Mouse (Mus musculus): ENCODE measurements at regions not wholly inside any gene's neighbourhood (a gene's known extent, or its start where the extent isn't known, plus 50 kb on each side); places are given as distances from the start of the nearest gene placed in this dataset.
A peak's percentile ranks its signal among the peaks of the same experiment; 100 is the strongest.

DNA sequence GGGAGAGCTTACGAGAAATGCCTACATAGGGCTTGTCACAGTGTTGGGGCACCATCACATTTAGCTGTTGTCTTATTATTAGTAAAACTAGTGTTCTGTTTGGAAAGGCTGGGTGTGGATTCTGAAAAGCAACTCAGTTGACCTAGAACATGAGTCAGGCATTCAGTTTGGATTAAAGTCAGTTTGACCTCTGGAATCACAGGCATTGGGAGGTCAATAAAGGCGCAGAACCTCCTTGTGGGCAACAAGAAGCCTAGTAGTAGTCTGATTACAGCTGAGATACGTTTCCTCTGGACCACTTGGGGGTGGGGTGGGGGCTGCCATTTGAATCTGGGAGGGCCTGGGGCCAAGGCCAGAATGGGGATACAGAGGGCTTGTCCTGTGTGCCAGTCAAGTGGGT lies 52.1 kb upstream of the Map3k1 start:
- no peak overlapping the region for H3K4me2 ChIP-seq
- no peak overlapping the region for H3K9ac ChIP-seq
- H3K36me3 ChIP-seq, result no peaks in the 10 kb centered on the region
- ATAC-seq (ENCODE audit: low read depth) (no peak), DNase-seq (no peak)
- no peak overlapping the region for H3K27ac ChIP-seq
- no peak overlapping the region for H3K4me3 ChIP-seq (replicated peaks)
- 77% methylated on average over 3 of the region's 3 CpGs for WGBS (ENCODE audit: insufficient replicate concordance)
- H3K27me3 ChIP-seq, result no peaks in the 10 kb centered on the region
- peaks cover 3% of the 10 kb centered on the region; the same call in 1 of the 2 replicates for H3K9me3 ChIP-seq (replicated peaks)
- 0 out of 2 replicates have a peak, but pooled peaks cover 3% of the 10 kb centered on the region for H3K4me1 ChIP-seq (replicated peaks)

DNA sequence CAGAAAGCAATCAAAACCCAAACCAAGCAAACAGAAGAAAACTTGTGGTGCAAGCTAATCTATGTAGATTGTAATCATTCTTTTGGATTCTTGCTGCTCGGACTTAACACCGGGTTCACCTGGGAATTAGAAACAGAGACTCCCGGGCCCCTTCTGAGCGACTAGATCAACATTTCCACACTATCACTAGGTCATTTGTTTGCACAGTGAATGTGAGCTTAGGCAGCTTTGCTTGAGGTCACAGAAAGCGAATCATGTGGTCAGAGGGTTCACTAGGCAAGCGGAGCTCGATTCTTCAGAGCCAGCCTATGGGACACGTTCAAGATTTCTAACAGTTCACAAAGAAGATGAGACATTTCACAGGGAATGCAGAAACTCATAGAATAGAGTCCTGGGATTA lies 53.5 kb upstream of the Map3k1 start:
- no peak for DNase-seq
- Histone ChIP-seq H3K36me3 (no peaks in the 10 kb centered on the region), H3K4me3 (replicated peaks) (no peak overlapping the region), H3K4me2 (no peak overlapping the region), H3K27ac (no peak overlapping the region), H3K9ac (no peak overlapping the region), H3K27me3 (no peaks in the 10 kb centered on the region), H3K4me1 (replicated peaks) (peaks cover 2% of the 10 kb centered on the region; the same call in 1 of the 2 replicates), H3K9me3 (replicated peaks) (peaks cover 3% of the 10 kb centered on the region; the same call in 1 of the 2 replicates)
- ATAC-seq (ENCODE audit: low read depth), result peak; percentile 62
- 73% methylated on average over 8 of the region's 8 CpGs for WGBS (ENCODE audit: insufficient replicate concordance)

DNA sequence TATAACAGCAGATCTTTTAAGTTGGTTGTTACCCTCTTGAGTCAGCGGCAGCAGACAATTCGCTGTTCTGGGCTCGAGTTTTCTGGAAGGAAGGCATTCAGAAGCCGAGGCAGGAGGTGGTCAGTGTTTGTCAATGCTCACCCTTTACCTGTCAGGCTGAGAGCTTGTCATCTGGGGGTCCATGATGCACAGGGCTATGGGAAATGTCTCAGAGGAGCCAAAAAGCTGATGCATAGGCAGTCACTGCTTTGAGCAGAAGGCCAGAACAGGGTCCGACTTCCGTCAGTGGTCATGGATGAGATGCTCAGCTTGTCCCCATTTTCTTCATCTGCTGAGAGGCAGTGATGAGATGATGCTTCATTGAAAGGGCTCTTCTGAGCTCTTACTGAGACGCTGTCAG lies 57.2 kb upstream of the Map3k1 start:
- Histone ChIP-seq H3K4me3 (replicated peaks) (no peak overlapping the region), H3K4me2 (no peak overlapping the region), H3K9ac (no peak overlapping the region), H3K4me1 (replicated peaks) (peaks cover 35% of the 10 kb centered on the region), H3K27ac (no peak overlapping the region), H3K9me3 (replicated peaks) (no peaks in the 10 kb centered on the region), H3K36me3 (no peaks in the 10 kb centered on the region), H3K27me3 (peaks cover 7% of the 10 kb centered on the region)
- 89% methylated on average over 7 of the region's 7 CpGs for WGBS (ENCODE audit: insufficient replicate concordance)
- DNase-seq (no peak), ATAC-seq (ENCODE audit: low read depth) (no peak)

DNA sequence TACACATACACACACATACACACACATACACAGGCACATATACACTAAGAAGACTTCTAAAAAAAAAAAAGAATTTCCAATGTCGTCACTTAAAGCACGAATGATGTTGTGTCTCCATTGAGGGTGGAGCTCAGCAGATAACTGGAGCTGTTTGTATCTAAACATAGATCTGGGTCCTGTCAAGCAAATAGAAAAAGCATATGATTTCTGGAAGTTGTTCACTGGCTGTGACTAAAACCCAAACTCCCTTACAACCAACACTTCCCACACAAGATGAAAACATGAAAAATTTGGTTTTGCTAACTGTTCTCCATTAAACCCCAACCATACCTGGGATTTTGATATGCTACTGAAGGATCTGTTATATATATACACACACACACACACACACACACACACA lies 58.5 kb upstream of the Map3k1 start:
- H3K4me2 ChIP-seq, result no peak overlapping the region
- peaks cover 39% of the 10 kb centered on the region for H3K4me1 ChIP-seq (replicated peaks)
- H3K36me3 ChIP-seq, result no peaks in the 10 kb centered on the region
- H3K4me3 ChIP-seq (replicated peaks), result no peak overlapping the region
- H3K27ac ChIP-seq, result no peak overlapping the region
- 76% methylated on average over 2 of the region's 2 CpGs for WGBS (ENCODE audit: insufficient replicate concordance)
- DNase-seq (no peak), ATAC-seq (ENCODE audit: low read depth) (no peak)
- H3K27me3 ChIP-seq, result peaks cover 17% of the 10 kb centered on the region
- no peaks in the 10 kb centered on the region for H3K9me3 ChIP-seq (replicated peaks)
- 0 out of 2 replicates have a peak overlapping the region, but pooled peaks have one; percentile 53 for H3K9ac ChIP-seq

DNA sequence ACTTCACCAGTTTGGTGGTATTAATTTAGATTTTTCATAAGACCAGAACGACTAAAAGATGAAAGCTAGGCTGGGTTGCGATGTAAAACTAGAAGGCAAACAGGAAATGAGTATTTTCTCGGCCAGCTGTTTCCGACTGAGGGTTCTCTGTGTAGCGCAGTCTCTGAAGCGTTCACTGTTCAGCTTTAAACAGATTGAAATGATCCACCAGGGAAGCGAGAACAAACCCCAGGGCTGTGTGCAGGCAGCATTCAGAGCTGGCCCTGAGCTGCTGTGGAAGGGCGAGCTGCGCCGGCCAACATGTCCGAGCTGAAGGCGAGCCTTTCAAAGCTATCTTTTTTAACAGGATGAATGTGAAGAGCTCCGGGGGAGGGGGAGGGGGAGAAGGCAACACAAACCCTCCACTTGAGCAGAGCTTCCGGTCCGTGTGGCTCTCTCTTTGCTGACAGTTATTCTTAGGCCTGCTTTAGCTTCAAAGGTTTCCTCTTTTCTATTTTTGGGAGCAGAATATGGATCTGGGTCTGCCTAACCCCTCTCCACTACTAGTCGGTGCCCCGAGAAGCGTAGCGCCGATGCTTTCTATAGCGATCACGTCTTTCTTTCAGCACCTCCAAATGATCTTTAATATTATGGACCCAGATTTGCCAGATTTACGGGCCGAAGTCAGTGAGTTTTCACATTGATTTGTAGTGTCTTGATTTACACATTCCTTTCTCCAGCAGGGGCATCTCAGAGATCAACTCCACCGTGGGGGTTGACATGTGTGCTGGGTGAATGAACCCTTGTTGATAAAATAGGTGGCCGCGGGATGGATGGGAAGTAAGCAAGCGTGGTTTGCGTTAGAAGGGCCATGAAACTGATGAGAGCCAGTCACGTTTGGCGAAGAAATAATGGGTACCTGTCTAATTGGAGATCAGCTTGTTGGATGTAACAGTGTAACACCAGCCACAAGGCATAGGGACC lies 59.3 kb upstream of the Map3k1 start:
- Histone ChIP-seq H3K4me1 (replicated peaks) (peaks cover 43% of the 10 kb centered on the region), H3K9ac (peak overlapping the region; percentile 53), H3K4me2 (peak overlapping the region; percentile 66), H3K36me3 (no peaks in the 10 kb centered on the region), H3K9me3 (replicated peaks) (no peaks in the 10 kb centered on the region), H3K27me3 (peaks cover 22% of the 10 kb centered on the region), H3K4me3 (replicated peaks) (peak overlapping the region; percentile 48), H3K27ac (peak overlapping the region; percentile 35; the same call in 1 of the 2 replicates)
- 10% methylated on average over 31 of the region's 31 CpGs for WGBS (ENCODE audit: insufficient replicate concordance)
- ATAC-seq (ENCODE audit: low read depth), result peak; percentile 37
- DNase-seq, result peak; percentile 20

DNA sequence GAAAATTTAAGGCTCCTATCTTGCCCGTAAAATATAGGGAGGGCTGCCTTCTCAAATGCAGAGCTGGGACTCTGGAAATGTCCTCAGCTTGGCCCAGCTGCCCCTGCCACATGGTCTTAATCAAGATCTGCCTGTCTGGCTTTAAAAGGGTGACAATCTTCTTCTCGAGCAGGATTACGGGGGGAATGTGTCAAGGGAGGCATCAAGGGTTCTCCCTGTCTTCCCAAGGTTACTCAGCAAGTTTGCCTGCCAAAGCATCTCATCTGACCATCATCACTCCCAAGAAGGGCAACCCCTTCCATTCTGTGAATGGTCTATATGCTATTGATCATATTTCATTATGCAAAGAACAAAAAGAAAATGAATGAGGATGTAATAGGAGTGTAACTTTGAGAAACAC lies 60.2 kb upstream of the Map3k1 start:
- peaks cover 43% of the 10 kb centered on the region for H3K4me1 ChIP-seq (replicated peaks)
- DNase-seq (no peak), ATAC-seq (ENCODE audit: low read depth) (no peak)
- 0 out of 2 replicates have a peak overlapping the region, but pooled peaks have one; percentile 6 for H3K9ac ChIP-seq
- H3K27me3 ChIP-seq, result peaks cover 22% of the 10 kb centered on the region
- WGBS (ENCODE audit: insufficient replicate concordance), result 39% methylated on average over 3 of the region's 3 CpGs
- no peaks in the 10 kb centered on the region for H3K9me3 ChIP-seq (replicated peaks)
- H3K4me3 ChIP-seq (replicated peaks), result no peak overlapping the region
- no peak overlapping the region for H3K27ac ChIP-seq
- 0 out of 2 replicates have a peak overlapping the region, but pooled peaks have one; percentile 66 for H3K4me2 ChIP-seq
- no peaks in the 10 kb centered on the region for H3K36me3 ChIP-seq

DNA sequence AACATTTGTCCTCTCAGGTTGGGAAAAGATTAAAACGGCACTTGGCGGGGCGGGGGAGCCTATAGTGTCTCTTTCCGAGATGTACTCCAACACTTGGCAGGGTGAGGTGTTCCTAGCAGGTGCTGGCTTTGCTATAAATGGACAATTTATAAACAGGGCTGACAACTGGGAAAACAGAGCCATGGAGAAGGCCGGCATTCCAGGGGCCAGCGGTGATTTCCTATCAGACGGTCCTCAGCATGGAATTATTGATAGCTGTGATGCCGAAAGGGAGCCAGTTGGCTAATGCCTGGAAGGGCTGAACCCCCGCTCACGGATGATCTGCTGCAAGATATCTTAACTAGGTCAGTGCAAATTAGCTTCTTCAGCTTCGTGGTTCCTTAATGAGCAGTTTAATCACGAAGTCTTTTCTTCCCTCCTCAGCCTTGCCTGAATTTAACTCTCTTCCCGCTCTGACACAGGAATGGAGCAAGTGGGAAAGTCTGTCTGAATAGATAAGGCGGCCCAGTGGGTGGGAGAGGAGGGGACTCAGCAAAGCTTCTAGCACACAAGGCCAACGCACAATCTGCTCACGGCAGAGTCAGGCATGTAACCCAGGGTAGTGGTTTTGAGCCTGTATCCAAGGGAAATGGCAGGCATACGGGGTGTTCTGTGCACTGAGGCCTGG lies 61.1 kb upstream of the Map3k1 start:
- no peak overlapping the region for H3K9ac ChIP-seq
- peaks cover 22% of the 10 kb centered on the region for H3K27me3 ChIP-seq
- H3K36me3 ChIP-seq, result no peaks in the 10 kb centered on the region
- DNase-seq (peak; percentile 51), ATAC-seq (ENCODE audit: low read depth) (peak; percentile 82)
- H3K27ac ChIP-seq, result no peak overlapping the region
- H3K4me3 ChIP-seq (replicated peaks), result no peak overlapping the region
- WGBS (ENCODE audit: insufficient replicate concordance), result 27% methylated on average over 17 of the region's 17 CpGs
- peak overlapping the region; percentile 42 for H3K4me2 ChIP-seq
- H3K9me3 ChIP-seq (replicated peaks), result no peaks in the 10 kb centered on the region
- peaks cover 45% of the 10 kb centered on the region for H3K4me1 ChIP-seq (replicated peaks)

DNA sequence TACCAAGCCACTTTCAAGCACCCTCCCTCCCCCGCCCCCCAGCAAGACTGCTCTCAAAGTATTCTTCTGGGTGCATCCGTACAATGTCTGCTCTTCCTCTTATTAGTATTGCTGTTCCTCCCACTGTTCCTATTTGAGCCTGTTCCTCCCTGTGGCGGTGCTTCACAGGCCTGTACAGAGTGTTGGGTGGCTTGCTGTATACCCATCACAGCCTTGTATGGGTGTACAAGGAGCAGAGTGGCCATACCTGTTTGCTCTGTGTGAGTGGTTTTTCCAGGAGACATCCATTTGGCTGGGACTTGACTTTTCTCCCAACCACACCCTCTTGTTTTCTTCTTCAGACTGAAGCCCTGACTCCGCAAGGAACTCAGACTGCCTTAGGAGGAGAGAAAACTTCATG lies 61.7 kb upstream of the Map3k1 start:
- H3K27me3 ChIP-seq, result peaks cover 22% of the 10 kb centered on the region
- H3K4me3 ChIP-seq (replicated peaks), result no peak overlapping the region
- ATAC-seq (ENCODE audit: low read depth) (peak; percentile 32; the same call in 1 of the 2 replicates), DNase-seq (no peak)
- H3K9me3 ChIP-seq (replicated peaks), result no peaks in the 10 kb centered on the region
- no peaks in the 10 kb centered on the region for H3K36me3 ChIP-seq
- H3K27ac ChIP-seq, result no peak overlapping the region
- H3K4me1 ChIP-seq (replicated peaks), result peaks cover 45% of the 10 kb centered on the region
- no peak overlapping the region for H3K9ac ChIP-seq
- WGBS (ENCODE audit: insufficient replicate concordance), result 57% methylated on average over 4 of the region's 4 CpGs
- peak overlapping the region; percentile 42 for H3K4me2 ChIP-seq

DNA sequence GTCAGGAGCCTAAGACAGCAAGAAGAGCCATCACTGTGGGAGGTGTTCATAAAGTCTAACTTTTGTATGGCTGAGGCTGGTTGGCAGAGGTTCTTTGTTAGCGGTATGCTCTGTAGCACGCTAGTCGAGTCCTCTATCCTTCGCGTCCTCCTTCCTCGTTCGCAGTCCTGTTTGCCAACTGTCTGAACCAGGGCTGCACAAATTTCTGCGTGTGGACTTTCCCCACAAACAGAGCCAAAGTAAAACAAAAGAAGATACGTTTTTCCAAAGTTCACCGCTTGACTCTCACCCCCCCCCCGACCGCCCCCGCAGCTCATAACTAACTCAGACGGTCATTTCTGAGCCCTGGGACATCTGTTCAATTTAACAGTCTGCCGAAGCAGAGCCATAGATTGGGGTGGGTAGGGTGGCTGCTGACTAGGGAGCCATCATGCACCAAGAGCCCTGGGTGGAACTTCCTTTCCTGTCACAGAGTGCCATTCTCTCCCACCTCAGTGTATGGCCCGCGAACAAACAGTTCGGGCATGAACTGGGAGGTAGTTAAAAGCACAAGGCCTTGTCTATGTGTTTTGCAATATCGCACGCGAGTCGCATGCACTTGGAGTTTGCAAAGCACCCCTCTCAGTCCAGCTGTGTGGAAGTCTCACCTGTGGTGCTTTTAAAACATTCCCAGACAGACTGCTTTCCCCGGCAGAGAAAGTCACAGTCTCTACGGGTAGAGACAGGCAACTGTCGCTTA lies 63.0 kb upstream of the Map3k1 start:
- Histone ChIP-seq H3K9me3 (replicated peaks) (no peaks in the 10 kb centered on the region), H3K4me2 (no peak overlapping the region), H3K27ac (no peak overlapping the region), H3K27me3 (peaks cover 22% of the 10 kb centered on the region), H3K4me3 (replicated peaks) (no peak overlapping the region), H3K36me3 (no peaks in the 10 kb centered on the region), H3K9ac (no peak overlapping the region), H3K4me1 (replicated peaks) (peaks cover 45% of the 10 kb centered on the region)
- no peak for ATAC-seq (ENCODE audit: low read depth)
- 82% methylated on average over 25 of the region's 25 CpGs for WGBS (ENCODE audit: insufficient replicate concordance)
- no peak for DNase-seq

DNA sequence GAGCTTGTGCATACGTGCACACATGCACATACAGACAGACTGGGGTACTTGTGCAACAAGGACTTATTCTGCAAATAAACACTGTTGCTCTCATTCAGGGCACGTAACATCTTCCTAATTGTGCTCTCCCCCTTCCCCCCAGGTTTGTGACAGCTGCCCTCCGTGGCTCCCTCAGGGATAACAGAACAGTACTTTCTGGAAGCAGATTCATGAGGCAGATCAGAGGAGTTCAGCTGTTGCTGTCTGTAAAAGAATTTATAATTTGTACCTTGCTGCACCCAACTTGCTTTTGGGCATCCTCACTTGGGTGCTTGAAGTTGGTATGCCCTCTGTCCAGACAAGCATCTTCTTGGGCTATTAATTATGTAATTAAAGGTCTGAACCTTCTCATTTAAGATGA lies 65.5 kb upstream of the Map3k1 start:
- Histone ChIP-seq H3K27me3 (peaks cover 16% of the 10 kb centered on the region; the same call in 1 of the 2 replicates), H3K27ac (no peak overlapping the region), H3K4me3 (replicated peaks) (no peak overlapping the region), H3K4me2 (no peak overlapping the region), H3K36me3 (no peaks in the 10 kb centered on the region), H3K4me1 (replicated peaks) (peaks cover 27% of the 10 kb centered on the region), H3K9ac (no peak overlapping the region), H3K9me3 (replicated peaks) (no peaks in the 10 kb centered on the region)
- no peak for DNase-seq
- 72% methylated on average over 3 of the region's 3 CpGs for WGBS (ENCODE audit: insufficient replicate concordance)
- ATAC-seq (ENCODE audit: low read depth), result no peak

DNA sequence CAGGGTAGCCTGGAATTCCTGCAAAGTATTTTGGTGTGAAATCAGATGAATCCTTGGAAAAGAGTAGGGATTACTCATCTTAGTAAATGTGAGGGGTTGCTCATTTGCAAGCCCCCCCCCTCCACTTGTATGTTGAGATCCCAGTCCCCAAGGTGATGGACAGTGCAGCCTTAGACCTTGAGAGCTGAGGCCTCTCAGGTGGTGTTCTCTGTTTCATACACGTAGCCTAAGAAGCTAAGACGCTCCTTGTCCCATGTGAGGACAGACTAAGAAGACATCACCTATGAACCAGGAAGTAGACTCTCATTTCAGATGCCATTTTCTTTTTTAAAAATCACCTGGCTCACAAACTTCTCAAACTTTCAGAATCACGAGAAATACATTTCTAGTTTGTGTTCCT lies 67.6 kb upstream of the Map3k1 start:
- WGBS (ENCODE audit: insufficient replicate concordance), result 75% methylated on average over 3 of the region's 3 CpGs
- no peak for DNase-seq

More for the DNA sequence above, 67.6 kb upstream of the Map3k1 start:
- peaks cover 11% of the 10 kb centered on the region for H3K4me1 ChIP-seq (replicated peaks)
- H3K27ac ChIP-seq, result no peak overlapping the region
- no peak overlapping the region for H3K4me3 ChIP-seq (replicated peaks)
- no peak overlapping the region for H3K4me2 ChIP-seq
- no peaks in the 10 kb centered on the region for H3K36me3 ChIP-seq
- no peak for ATAC-seq (ENCODE audit: low read depth)
- no peak overlapping the region for H3K9ac ChIP-seq
- H3K9me3 ChIP-seq (replicated peaks), result no peaks in the 10 kb centered on the region
- H3K27me3 ChIP-seq, result peaks cover 11% of the 10 kb centered on the region; the same call in 1 of the 2 replicates

Data from liver, embryonic 13.5 days (tissue).